In genomic region chr3:38884276-38884675, GRCm38 (mm10) we compare ENCODE assay signal across 8 mouse cellular contexts. TPM values are rescaled to one million over a fixed set of nuclear protein-coding genes. Genes with fewer than 3 reads are reported as not detected.
DNase-seq lines count a peak whose midpoint lies in the region; ATAC-seq lines count a peak whose summit lies in the region.

No protein-coding gene starts in this region.

- ATAC-seq in hindbrain, embryonic 15.5 days (ENCODE audit: low FRiP score, low read depth): 0 out of 2 replicates have a peak, but pooled peaks have one; percentile 12

- peak overlapping the region; percentile 88 for H3K4me2 ChIP-seq in hindbrain, embryonic 15.5 days

- no peaks in the 10 kb centered on the region for H3K27me3 ChIP-seq in hindbrain, embryonic 15.5 days

- peaks cover 13% of the 10 kb centered on the region for H3K36me3 ChIP-seq in hindbrain, embryonic 15.5 days

- H3K27ac ChIP-seq in hindbrain, embryonic 15.5 days (replicated peaks): peak overlapping the region; percentile 78

- peak overlapping the region; percentile 61 for H3K4me3 ChIP-seq in hindbrain, embryonic 15.5 days

- peaks cover 23% of the 10 kb centered on the region for H3K4me1 ChIP-seq in hindbrain, embryonic 15.5 days (replicated peaks)

- peak overlapping the region; percentile 86 for H3K9ac ChIP-seq in hindbrain, embryonic 15.5 days

- DNase-seq in NIH3T3 (ENCODE audit: low read depth): peak; percentile 96
- peak; percentile 77 to 85 for DNase-seq in cerebellum, postnatal 25 days
- DNase-seq in gastrocnemius, adult 18-20 months (ENCODE audit: low spot score): peak; percentile 86
- DNase-seq in layer of hippocampus, postnatal 25 days (ENCODE audit: extremely low spot score in 1 of 2, low spot score in 1 of 2): peak; percentile 72 to 90
- DNase-seq in lung, postnatal 10 days: peak; percentile 90
- peak; percentile 54 for DNase-seq in retina, adult 2 months (ENCODE audit: low read depth, low spot score)
- DNase-seq in thymus, postnatal 4 days: peak; percentile 82

- WGBS in hindbrain, embryonic 15.5 days: 0% methylated on average over 6 of the region's 6 CpGs

- H3K9me3 ChIP-seq in hindbrain, embryonic 15.5 days: no peaks in the 10 kb centered on the region

RNA-seq across cellular contexts. Expression of gene Fat4, which starts 2.5 kb away (rescaled TPM):
- total RNA-seq in gastrocnemius, adult 18-20 months (2021): 1 to 10 TPM; 1.4 to 1.9 TPM
- polyA plus RNA-seq in hindbrain, embryonic 15.5 days (2015; fragmentation: Nextera tagmentation; extraction: Ambion mirVana): 9.0 and 9.2 TPM in 2 replicates
- total RNA-seq in layer of hippocampus, postnatal 25 days (2021): 10 to 100 TPM; 25.6 to 38.7 TPM

Comparison
In these comparisons a context has a peak if more than half of its experiments do, and no peak if none do; other contexts are left out.
1. Peak in every context shown above with its lines: DNase-seq, ATAC-seq, H3K4me3 ChIP-seq and H3K27ac ChIP-seq.
2. RNA of gene Fat4, which starts 2.5 kb away (total RNA-seq): 25.6 to 38.7 TPM in layer of hippocampus, postnatal 25 days; 1.4 to 1.9 TPM in gastrocnemius, adult 18-20 months; every median in the first group is over 4 times any median in the second.